Mouse (Mus musculus): ENCODE data around the gene Glrx5. TPM values are rescaled to one million over a fixed set of nuclear protein-coding genes. Genes with fewer than 3 reads are reported as not detected.

Gene Glrx5
- total and polyA plus RNA-seq, 2 experiments from 2014 or later: 47.4 to 177 TPM

DNA sequence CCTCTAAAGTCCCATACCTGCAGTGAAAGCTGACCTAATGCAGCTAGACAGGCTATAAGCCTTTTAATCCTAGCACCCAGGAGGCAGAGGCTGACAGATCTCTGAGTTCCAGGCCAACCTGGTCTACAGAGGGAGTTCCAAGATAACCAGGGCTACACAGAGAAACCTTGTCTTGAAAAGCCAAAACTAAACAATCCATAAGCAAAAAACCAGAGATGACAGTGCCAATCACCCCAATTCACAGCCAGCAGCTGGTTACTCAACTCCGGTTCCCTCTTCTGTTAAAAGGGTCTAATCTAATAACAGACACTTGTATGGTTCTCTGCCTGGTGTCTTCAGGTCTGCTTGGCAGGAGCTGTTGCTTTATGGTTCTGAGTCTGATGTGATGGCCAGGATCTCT is 20.9 kb upstream of the Glrx5 start:
- no peak for DNase-seq
- H3K4me2 ChIP-seq (ENCODE audit: low read depth): no peak overlapping the region
- H3K4me1 ChIP-seq (ENCODE audit: insufficient read depth): no peaks in the 10 kb centered on the region
- H3K27ac ChIP-seq (ENCODE audit: low read depth, low read length): no peak overlapping the region
- peaks cover 10% of the 10 kb centered on the region; the same call in 1 of the 2 replicates for H3K27me3 ChIP-seq (ENCODE audit: insufficient read depth, low read length)
- no peak for TF ChIP-seq CTCF (IDR thresholded peaks at IDR 0.05; ENCODE audit: low read depth)
- no peaks in the 10 kb centered on the region for H3K36me3 ChIP-seq (ENCODE audit: insufficient read depth)
- H3K9ac ChIP-seq: no peak overlapping the region
- WGBS: 88% methylated on average over 1 of the region's 1 CpGs
- ATAC-seq: no peak
- no peak overlapping the region for H3K4me3 ChIP-seq (ENCODE audit: low read depth, low read length)
- H3K9me3 ChIP-seq (ENCODE audit: low read length): no peaks in the 10 kb centered on the region

DNA sequence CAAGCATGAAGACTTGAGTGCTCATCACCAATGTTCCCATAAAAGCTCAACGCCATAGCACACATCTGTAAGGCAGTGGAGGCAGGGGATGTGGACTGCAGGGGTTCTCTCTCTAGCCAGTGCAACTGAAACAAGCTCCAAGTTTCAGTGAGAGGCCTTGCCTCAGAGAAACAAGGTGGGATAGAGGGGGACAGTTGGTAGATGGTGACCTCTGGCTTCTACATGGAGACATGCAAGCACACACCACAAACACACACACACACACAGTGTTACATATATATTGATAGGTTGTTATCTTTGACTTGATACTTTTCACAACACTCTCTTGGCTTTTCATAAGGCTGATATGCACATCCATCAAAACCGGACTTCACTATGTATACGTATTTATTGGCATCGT is 20.2 kb upstream of the Glrx5 start:
- Histone ChIP-seq H3K27me3 (ENCODE audit: insufficient read depth, low read length) (peaks cover 10% of the 10 kb centered on the region; the same call in 1 of the 2 replicates), H3K27ac (ENCODE audit: low read depth, low read length) (no peak overlapping the region), H3K9ac (no peak overlapping the region), H3K4me2 (ENCODE audit: low read depth) (no peak overlapping the region), H3K4me1 (ENCODE audit: insufficient read depth) (no peaks in the 10 kb centered on the region), H3K4me3 (ENCODE audit: low read depth, low read length) (no peak overlapping the region), H3K9me3 (ENCODE audit: low read length) (no peaks in the 10 kb centered on the region), H3K36me3 (ENCODE audit: insufficient read depth) (no peaks in the 10 kb centered on the region)
- no peak for ATAC-seq
- 98% methylated on average over 4 of the region's 4 CpGs for WGBS
- no peak for DNase-seq
- TF ChIP-seq CTCF (IDR thresholded peaks at IDR 0.05; ENCODE audit: low read depth): no peak

DNA sequence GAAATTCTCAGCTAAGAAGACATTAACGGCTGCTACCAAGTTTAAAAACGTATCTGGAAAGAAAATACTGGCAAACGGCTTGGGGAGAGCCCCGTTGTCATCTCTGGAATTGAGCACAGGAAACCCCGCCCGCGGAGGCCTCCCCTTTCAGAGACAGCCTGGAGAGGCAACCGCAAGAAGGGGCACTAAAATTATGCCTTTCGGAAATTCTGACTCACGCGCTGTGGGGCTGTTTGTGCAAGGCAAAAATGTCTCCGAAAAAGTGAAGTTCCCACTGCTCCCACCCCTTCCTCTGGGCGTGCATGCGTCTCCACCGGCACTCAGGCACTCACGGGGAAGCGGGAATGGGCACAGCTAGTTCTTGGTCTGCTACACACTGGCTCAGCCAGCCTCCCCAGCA is 19.4 kb upstream of the Glrx5 start:
- no peak for TF ChIP-seq CTCF (IDR thresholded peaks at IDR 0.05; ENCODE audit: low read depth)
- peaks cover 10% of the 10 kb centered on the region; the same call in 1 of the 2 replicates for H3K27me3 ChIP-seq (ENCODE audit: insufficient read depth, low read length)
- no peak for DNase-seq
- H3K4me1 ChIP-seq (ENCODE audit: insufficient read depth): no peaks in the 10 kb centered on the region
- no peak overlapping the region for H3K27ac ChIP-seq (ENCODE audit: low read depth, low read length)
- H3K9ac ChIP-seq: no peak overlapping the region
- no peaks in the 10 kb centered on the region for H3K36me3 ChIP-seq (ENCODE audit: insufficient read depth)
- ATAC-seq: no peak
- H3K9me3 ChIP-seq (ENCODE audit: low read length): no peaks in the 10 kb centered on the region
- H3K4me2 ChIP-seq (ENCODE audit: low read depth): no peak overlapping the region
- no peak overlapping the region for H3K4me3 ChIP-seq (ENCODE audit: low read depth, low read length)
- WGBS: 49% methylated on average over 17 of the region's 17 CpGs

DNA sequence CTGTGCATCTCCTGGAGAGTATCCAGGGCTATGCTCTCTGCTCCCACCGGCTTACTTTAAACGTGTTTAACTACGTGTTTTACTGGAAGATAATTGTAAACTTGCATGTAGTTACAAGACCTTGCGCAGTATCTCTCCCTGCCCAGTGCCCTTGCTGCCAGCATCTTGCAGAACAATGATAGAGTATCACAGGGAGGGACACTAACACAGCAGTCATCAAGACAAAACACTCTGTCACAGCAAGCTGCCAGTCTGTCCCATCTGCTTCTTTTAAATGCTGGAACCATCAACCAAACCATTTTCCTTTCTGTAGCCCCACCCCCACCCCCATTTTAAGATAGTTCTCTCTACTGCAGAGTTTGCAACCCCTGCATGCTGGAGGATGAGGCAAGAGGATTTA is 16.3 kb upstream of the Glrx5 start:
- no peak for TF ChIP-seq CTCF (IDR thresholded peaks at IDR 0.05; ENCODE audit: low read depth)
- no peaks in the 10 kb centered on the region for H3K9me3 ChIP-seq (ENCODE audit: low read length)
- no peaks in the 10 kb centered on the region for H3K4me1 ChIP-seq (ENCODE audit: insufficient read depth)
- H3K27ac ChIP-seq (ENCODE audit: low read depth, low read length): no peak overlapping the region
- DNase-seq (peak; percentile 50), ATAC-seq (peak; percentile 53)
- no peaks in the 10 kb centered on the region for H3K27me3 ChIP-seq (ENCODE audit: insufficient read depth, low read length)
- no peak overlapping the region for H3K4me2 ChIP-seq (ENCODE audit: low read depth)
- H3K36me3 ChIP-seq (ENCODE audit: insufficient read depth): no peaks in the 10 kb centered on the region
- no peak overlapping the region for H3K4me3 ChIP-seq (ENCODE audit: low read depth, low read length)
- 47% methylated on average over 4 of the region's 4 CpGs for WGBS
- no peak overlapping the region for H3K9ac ChIP-seq

DNA sequence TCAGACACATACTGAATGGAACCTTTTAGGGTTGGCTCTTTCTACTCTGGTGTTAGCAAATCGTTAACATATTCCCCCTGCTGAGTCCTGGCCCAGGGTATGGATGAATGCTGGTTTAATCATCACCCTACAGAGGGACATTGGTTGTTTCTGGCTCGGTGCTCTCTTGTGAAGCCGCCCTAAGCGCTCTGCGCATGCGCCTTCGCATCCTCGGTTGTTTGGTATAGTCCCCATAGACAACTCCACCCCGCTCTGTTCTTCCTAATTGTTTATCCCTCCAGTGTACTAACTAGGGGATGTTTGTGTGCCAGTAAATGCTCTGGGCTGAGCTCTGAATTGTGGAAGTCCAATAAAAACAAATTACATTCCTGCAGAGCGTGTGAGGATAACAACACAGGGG is 15.8 kb upstream of the Glrx5 start:
- Histone ChIP-seq H3K4me2 (ENCODE audit: low read depth) (no peak overlapping the region), H3K4me3 (ENCODE audit: low read depth, low read length) (no peak overlapping the region), H3K27ac (ENCODE audit: low read depth, low read length) (no peak overlapping the region), H3K9me3 (ENCODE audit: low read length) (no peaks in the 10 kb centered on the region), H3K4me1 (ENCODE audit: insufficient read depth) (no peaks in the 10 kb centered on the region), H3K27me3 (ENCODE audit: insufficient read depth, low read length) (no peaks in the 10 kb centered on the region), H3K36me3 (ENCODE audit: insufficient read depth) (no peaks in the 10 kb centered on the region), H3K9ac (no peak overlapping the region)
- WGBS: 56% methylated on average over 10 of the region's 10 CpGs
- ATAC-seq (peak; percentile 43; the same call in 1 of the 2 replicates), DNase-seq (no peak)
- TF ChIP-seq CTCF (IDR thresholded peaks at IDR 0.05; ENCODE audit: low read depth): no peak

DNA sequence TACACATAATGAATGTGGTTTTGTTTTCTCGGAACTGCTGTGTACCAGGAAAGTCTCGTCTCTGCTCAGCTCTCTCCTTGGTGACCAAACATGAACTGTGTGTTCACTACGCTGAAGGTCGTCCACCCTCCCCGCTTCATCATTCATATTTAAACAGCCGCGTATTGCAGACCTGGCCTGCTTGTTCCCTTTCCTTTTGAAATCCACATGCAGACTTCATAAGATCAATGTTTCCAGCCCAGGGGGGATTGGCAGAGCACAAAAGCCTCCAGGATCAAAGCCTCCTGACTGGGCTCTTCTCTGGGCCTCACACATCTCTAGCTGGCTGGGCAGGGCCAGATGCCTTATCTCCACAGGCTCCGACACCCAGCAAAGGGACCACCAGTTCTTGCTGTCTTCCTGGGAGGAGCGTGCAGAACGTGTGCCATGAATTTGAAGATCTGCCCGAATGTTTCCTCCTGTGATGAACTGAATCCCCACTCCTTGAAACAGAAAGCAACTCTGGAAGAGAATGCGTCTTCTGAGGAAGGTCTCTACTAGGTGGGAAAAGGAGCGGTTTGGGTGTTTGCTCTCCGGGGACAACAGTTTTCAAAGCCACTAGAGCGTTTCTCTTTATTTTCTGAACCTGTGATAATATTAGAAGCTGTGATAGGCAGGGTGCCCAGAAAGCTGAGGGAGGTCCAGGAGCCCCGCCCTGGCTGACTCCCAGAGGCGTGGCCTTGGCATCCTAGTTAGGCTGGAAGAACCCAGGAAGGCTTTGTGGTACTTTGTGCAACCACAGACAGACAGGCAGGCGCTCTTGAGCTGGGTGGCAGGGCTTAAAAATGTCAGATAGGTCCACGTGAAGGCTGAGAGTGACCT is 12.9 kb upstream of the Glrx5 start:
- DNase-seq (no peak), ATAC-seq (0 out of 2 replicates have a peak, but pooled peaks have one; percentile 20)
- Histone ChIP-seq H3K4me2 (ENCODE audit: low read depth) (no peak overlapping the region), H3K36me3 (ENCODE audit: insufficient read depth) (no peaks in the 10 kb centered on the region), H3K9me3 (ENCODE audit: low read length) (no peaks in the 10 kb centered on the region), H3K9ac (no peak overlapping the region), H3K27ac (ENCODE audit: low read depth, low read length) (0 out of 2 replicates have a peak overlapping the region, but pooled peaks have one; percentile 9), H3K4me1 (ENCODE audit: insufficient read depth) (no peaks in the 10 kb centered on the region), H3K4me3 (ENCODE audit: low read depth, low read length) (no peak overlapping the region), H3K27me3 (ENCODE audit: insufficient read depth, low read length) (no peaks in the 10 kb centered on the region)
- 47% methylated on average over 19 of the region's 19 CpGs for WGBS
- no peak for TF ChIP-seq CTCF (IDR thresholded peaks at IDR 0.05; ENCODE audit: low read depth)

DNA sequence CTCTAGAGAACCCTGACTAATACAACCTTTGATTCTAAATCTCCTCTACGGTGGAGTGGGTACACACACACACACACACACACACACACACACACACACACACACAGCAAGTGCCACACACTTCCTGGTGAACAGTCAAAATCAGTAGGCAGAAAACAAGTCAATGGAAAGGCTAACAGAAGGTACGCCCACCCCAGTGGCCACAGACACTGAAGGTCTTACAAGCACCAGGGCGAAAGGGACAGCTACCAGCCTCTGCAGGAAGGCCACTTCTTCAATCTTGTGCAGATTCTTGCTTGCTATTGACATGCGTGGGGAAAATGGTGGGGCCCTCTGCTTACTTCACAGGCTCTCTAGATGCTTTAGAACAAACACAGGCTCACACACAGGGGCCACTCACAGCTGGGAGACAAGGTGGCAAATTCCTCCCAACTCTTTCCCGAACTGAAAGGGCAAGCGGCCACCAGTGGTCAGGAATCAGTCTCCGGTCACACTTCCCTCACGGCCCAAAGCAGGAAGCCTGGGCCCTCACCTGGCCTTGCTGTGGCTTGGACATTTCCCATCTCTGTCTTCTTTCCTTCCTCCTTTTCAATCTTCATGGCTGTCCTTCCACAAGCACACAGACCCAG is 10.9 kb upstream of the Glrx5 start:
- H3K4me2 ChIP-seq (ENCODE audit: low read depth): no peak overlapping the region
- 86% methylated on average over 8 of the region's 8 CpGs for WGBS
- no peak overlapping the region for H3K27ac ChIP-seq (ENCODE audit: low read depth, low read length)
- ATAC-seq (no peak), DNase-seq (no peak)
- no peak for TF ChIP-seq CTCF (IDR thresholded peaks at IDR 0.05; ENCODE audit: low read depth)
- H3K9me3 ChIP-seq (ENCODE audit: low read length): no peaks in the 10 kb centered on the region
- no peak overlapping the region for H3K4me3 ChIP-seq (ENCODE audit: low read depth, low read length)
- H3K36me3 ChIP-seq (ENCODE audit: insufficient read depth): no peaks in the 10 kb centered on the region
- no peaks in the 10 kb centered on the region for H3K27me3 ChIP-seq (ENCODE audit: insufficient read depth, low read length)
- no peaks in the 10 kb centered on the region for H3K4me1 ChIP-seq (ENCODE audit: insufficient read depth)
- no peak overlapping the region for H3K9ac ChIP-seq

All from forebrain, postnatal 0 days (tissue).